Mouse (Mus musculus) midbrain, embryonic 14.5 days (tissue): ENCODE measurements around the gene Hipk4. TPM values are rescaled to one million over a fixed set of nuclear protein-coding genes. Genes with fewer than 3 reads are reported as not detected.
"Not testable (repeated sequence)": the region's sequence is repeated elsewhere in the genome, so short reads cannot be mapped to it uniquely, and the experiment has no call there.

Experiments
- ATAC-seq: fragments of 200-750 bp; cut with Nextera tagmentation; 2 replicates; pipeline ENCODE4 v1.8.0; 2017; ENCODE audit warnings: moderate number of reproducible peaks, moderate library complexity; ENCODE audit not compliant: low FRiP score, low TSS enrichment
- DNase-seq: peaks from one replicate; pipeline ENCODE4 v3.0.0-alpha.2; 2015
- H3K27ac ChIP-seq: fragments of 300-500 bp; sonication (generic); replicated peaks from 2 replicates; pipeline ENCODE4 v1.5.1; 2014; ENCODE audit warnings: mild to moderate bottlenecking, low read depth, low read length, moderate library complexity
- H3K27me3 ChIP-seq: fragments of 300-500 bp; sonication (generic); 2 replicates; pipeline ENCODE4 v1.6.1; 2014; ENCODE audit warnings: low read length, control low read depth, mixed read lengths; ENCODE audit not compliant: control insufficient read depth, insufficient read depth
- H3K36me3 ChIP-seq: fragments of 300-500 bp; sonication (generic); 2 replicates; pipeline ENCODE4 v1.6.1; 2014; ENCODE audit warnings: low read length, control low read depth; ENCODE audit not compliant: control insufficient read depth, insufficient read depth
- H3K4me1 ChIP-seq: fragments of 300-500 bp; sonication (generic); 2 replicates; pipeline ENCODE4 v1.6.1; 2014; ENCODE audit warnings: mild to moderate bottlenecking, antibody characterized with exemption, low read length, control low read depth; ENCODE audit not compliant: control insufficient read depth, insufficient read depth
- H3K4me2 ChIP-seq: fragments of 300-500 bp; sonication (generic); 2 replicates; pipeline ENCODE4 v1.6.1; 2014; ENCODE audit warnings: mild to moderate bottlenecking, low read length, moderate library complexity
- H3K4me3 ChIP-seq: fragments of 300-500 bp; sonication (generic); replicated peaks from 2 replicates; pipeline ENCODE4 v1.5.1; 2014; ENCODE audit warnings: low read depth, low read length
- H3K9ac ChIP-seq: fragments of 300-500 bp; sonication (generic); replicated peaks from 2 replicates; pipeline ENCODE4 v1.6.1; 2014; ENCODE audit warnings: mild to moderate bottlenecking, low read length, moderate library complexity
- H3K9me3 ChIP-seq: fragments of 300-500 bp; sonication (generic); 2 replicates; pipeline ENCODE4 v1.6.1; 2016; ENCODE audit warnings: low read length, control low read depth, mixed read lengths; ENCODE audit not compliant: control insufficient read depth
- WGBS: fragments of 180-500 bp; shearing (Covaris S2); extraction: QIAGEN DNeasy Blood & Tissue Kit; methylation state at CpG from one replicate; pipeline ENCODE4 v1.1.7; 2014; 5-methylcytosine and 5-hydroxymethylcytosine counted together
- polyA plus RNA-seq: library from polyadenylated mRNA; unstranded; fragments of >200 nt; fragmentation: Nextera tagmentation; extraction: Ambion mirVana; gene quantifications from 2 replicates; pipeline ENCODE4 v1.2.1, GENCODE M21; 2014

The Hipk4 gene
- polyA plus RNA-seq, 1 experiment from 2014 or later, result 0.43 TPM

DNA sequence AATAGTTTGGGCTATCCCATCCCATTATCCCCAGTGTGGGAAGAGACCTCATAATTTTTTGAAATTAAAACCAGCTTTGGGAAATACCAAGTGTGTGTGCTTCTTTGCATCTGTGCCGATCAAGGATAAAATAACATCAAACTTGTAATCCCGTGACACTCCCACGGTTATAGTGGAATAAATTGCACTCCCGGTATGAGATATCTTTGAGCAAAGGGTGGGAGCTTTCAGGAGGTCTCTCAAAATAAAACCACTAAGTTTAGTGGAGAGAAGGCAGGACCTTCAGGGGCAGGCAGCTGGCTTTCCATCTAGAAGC lies 32.9 kb upstream of the Hipk4 start:
- no peak for ATAC-seq
- no peak for DNase-seq
- no peaks in the 10 kb centered on the region; the same call in 1 of the 2 replicates for H3K27me3 ChIP-seq
- no peaks in the 10 kb centered on the region for H3K36me3 ChIP-seq
- peak overlapping the region; percentile 20 for H3K4me3 ChIP-seq
- 0 out of 2 replicates have a peak overlapping the region, but pooled peaks have one; percentile 26 for H3K27ac ChIP-seq
- peak overlapping the region; percentile 51 for H3K4me2 ChIP-seq
- no peaks in the 10 kb centered on the region for H3K9me3 ChIP-seq
- H3K4me1 ChIP-seq, result 0 out of 2 replicates have a peak, but pooled peaks cover 5% of the 10 kb centered on the region
- WGBS, result 43% methylated on average over 4 of the region's 4 CpGs
- peak overlapping the region; percentile 43; the same call in 1 of the 2 replicates for H3K9ac ChIP-seq

DNA sequence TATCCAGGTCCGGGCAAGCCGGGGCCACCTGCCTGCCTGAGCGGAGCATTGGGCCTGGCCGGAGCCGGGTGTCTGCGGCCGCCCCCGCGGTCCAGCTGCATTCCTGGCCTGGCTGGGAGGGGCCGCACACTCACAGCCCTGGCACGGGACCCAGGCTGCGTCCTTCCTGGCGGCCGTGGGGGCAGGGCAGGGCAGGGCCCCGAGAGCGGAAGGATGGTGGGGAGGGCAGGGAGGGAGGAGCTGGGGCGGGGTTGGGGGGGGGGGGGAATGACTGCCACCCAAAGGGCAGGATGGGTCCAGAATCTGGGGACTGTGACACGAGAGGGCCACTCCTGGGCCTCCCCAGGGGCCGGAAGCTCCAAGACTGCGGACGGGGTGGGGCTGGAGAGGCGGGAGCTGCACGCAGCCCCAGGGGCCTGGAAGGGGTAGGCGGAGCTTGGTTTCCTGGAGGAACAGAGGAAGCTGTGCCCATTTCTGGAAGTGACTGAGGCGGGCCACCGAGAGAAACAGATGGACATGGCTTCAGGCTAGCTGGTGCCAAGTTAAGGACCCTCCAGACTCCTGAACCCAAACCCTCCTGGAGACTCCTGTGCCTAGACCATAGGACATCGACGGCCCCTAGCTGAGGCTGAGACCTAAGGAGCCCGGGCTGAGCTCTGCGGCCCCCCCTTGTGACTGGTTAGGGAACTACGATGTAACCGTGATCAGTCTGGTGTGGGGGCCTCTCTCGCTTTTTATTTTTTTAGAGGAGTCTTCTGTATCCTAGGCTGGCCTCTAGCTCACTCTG lies 32.3 kb upstream of the Hipk4 start:
- Histone ChIP-seq H3K9ac (peak overlapping the region; percentile 43; the same call in 1 of the 2 replicates), H3K4me2 (peak overlapping the region; percentile 51), H3K27me3 (no peaks in the 10 kb centered on the region; the same call in 1 of the 2 replicates), H3K4me1 (0 out of 2 replicates have a peak, but pooled peaks cover 5% of the 10 kb centered on the region), H3K27ac (0 out of 2 replicates have a peak overlapping the region, but pooled peaks have one; percentile 26), H3K4me3 (peak overlapping the region; percentile 20), H3K36me3 (no peaks in the 10 kb centered on the region), H3K9me3 (no peaks in the 10 kb centered on the region)
- ATAC-seq, result no peak
- DNase-seq, result peak; percentile 73
- under 1% methylated on average over 33 of the region's 33 CpGs for WGBS

DNA sequence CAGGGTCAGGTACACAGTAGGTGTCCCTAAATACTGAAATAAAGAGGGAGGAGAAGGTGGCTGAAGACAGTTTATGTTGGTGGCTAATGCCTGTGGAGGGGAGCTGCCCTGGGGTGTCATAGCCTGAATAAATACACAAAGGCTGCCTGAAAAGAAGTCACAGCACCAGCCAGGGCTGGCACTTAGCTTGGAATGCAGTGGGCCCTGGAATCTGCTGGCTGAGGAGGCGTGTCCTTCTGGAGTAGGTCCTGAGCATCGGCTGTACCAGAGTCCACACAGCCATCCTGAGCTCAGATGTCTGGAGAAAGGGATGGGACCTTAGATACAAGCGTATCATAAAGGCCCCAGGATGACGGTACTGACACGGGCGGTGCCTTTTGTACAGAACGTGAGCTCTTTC lies 31.2 kb upstream of the Hipk4 start:
- Histone ChIP-seq H3K27ac (no peak overlapping the region), H3K4me1 (0 out of 2 replicates have a peak, but pooled peaks cover 5% of the 10 kb centered on the region), H3K9me3 (no peaks in the 10 kb centered on the region), H3K9ac (no peak overlapping the region), H3K27me3 (no peaks in the 10 kb centered on the region; the same call in 1 of the 2 replicates), H3K36me3 (no peaks in the 10 kb centered on the region), H3K4me2 (no peak overlapping the region), H3K4me3 (no peak overlapping the region)
- WGBS, result 84% methylated on average over 7 of the region's 7 CpGs
- no peak for ATAC-seq
- DNase-seq, result no peak

DNA sequence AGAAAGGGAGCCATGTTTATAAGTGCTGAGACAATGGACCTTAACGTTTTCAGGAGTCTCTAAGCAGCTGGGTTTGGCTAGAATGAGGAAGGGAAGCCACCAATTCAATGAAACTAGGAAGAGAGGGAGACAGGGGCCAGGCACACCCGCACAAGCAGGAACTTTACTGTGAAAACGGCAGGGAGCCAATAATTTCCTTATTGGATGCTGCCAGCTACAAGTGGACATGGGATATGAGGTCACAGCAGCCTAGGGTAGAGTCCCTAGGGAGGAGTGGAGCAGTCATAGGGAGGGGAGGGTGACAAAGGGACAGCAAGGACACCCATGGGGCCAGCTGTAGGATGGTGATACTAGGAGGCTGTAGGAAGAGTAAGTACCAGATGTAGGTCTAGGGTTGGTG lies 30.0 kb upstream of the Hipk4 start:
- Histone ChIP-seq H3K36me3 (no peaks in the 10 kb centered on the region), H3K27ac (no peak overlapping the region), H3K27me3 (no peaks in the 10 kb centered on the region; the same call in 1 of the 2 replicates), H3K9me3 (no peaks in the 10 kb centered on the region), H3K4me1 (0 out of 2 replicates have a peak, but pooled peaks cover 5% of the 10 kb centered on the region), H3K4me3 (no peak overlapping the region), H3K9ac (no peak overlapping the region), H3K4me2 (no peak overlapping the region)
- DNase-seq, result no peak
- WGBS, result 78% methylated on average over 3 of the region's 3 CpGs
- no peak for ATAC-seq

DNA sequence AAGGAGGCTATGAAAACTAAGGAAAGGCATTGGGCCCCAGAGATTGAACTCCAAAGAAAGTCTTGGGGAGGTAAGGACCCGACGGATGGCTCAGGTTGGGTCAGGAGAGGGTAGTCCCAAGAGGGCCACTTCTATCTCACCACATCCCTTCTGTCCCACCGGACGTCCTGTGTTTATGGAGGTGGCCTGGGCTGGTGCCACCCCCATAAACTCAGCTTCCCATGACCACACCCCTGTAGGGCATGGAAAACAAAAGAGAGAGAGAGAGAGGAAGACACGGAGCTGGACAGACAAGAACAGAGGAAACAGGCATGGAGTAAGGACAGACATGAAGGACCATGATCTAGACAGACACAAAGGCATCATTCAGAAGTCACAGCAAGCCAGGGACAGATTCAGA lies 29.6 kb upstream of the Hipk4 start:
- ATAC-seq (no peak), DNase-seq (no peak)
- no peak overlapping the region for H3K9ac ChIP-seq
- no peaks in the 10 kb centered on the region for H3K36me3 ChIP-seq
- H3K4me1 ChIP-seq, result 0 out of 2 replicates have a peak, but pooled peaks cover 5% of the 10 kb centered on the region
- H3K27ac ChIP-seq, result no peak overlapping the region
- H3K27me3 ChIP-seq, result no peaks in the 10 kb centered on the region; the same call in 1 of the 2 replicates
- H3K4me3 ChIP-seq, result no peak overlapping the region
- no peaks in the 10 kb centered on the region for H3K9me3 ChIP-seq
- H3K4me2 ChIP-seq, result no peak overlapping the region
- WGBS, result 82% methylated on average over 5 of the region's 5 CpGs

DNA sequence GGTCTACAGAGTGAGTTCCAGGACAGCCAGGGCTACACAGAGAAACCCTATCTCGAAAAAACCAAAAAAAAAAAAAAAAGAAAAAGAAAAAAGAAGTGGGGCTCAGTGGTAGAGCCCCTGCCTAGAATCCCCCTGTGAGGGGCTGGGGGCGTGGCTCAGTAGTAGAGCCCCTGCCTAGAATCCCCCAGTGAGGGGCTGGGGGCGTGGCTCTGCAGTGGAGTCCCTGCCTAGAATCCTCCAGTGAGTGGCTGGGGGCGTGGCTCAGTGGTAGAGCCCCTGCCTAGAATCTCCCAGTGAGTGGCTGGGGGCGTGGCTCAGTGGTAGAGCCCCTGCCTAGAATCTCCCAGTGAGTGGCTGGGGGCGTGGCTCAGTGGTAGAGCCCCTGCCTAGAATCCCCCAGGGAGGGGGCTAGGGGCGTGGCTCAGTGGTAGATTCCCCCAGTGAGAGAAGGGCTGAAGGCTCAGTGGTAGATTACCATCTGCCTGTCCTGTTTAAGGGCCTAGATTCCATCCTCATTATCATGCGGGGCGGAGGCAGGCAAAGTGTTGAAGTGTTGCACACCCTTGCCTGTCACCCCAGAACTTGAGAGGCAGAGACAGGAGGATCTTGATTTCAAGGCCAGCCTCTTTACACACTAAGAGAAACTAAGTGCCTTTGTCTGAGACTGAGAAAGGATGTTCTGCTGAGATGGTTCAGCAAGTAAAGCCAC lies 28.3 kb upstream of the Hipk4 start:
- H3K27ac ChIP-seq, ATAC-seq, H3K36me3 ChIP-seq, DNase-seq, H3K4me2 ChIP-seq, H3K9ac ChIP-seq, H3K9me3 ChIP-seq, H3K27me3 ChIP-seq, H3K4me3 ChIP-seq, H3K4me1 ChIP-seq: not testable (repeated sequence)
- WGBS, result 92% methylated on average over 9 of the region's 9 CpGs

DNA sequence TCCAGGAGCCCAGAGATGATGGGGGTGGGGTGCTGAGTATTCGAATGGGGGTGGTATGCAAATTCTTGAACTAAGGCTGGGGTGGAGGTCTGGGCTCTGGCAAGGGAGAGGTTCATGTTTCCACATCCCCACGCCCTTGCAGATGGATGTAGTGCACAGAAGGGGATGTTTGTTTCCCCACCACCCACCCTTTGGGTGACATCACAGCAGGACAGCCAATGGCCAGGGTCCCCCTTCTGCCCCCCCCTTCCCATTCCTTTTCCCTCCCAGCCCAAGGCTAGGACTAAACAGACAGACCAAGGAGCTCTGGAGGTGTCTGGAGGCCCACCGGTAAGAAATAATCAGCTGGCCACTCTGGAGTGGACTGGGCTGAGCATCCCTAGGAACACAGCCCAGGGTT lies 24.0 kb upstream of the Hipk4 start, which contains the start of gene Prx:
Gene Prx (plus strand): TSS at position 289 of the 400 bp plus-strand sequence.
- no peak within 1 kb of the TSS for H3K27ac ChIP-seq
- ATAC-seq (no peak), DNase-seq (no peak)
- no peaks in the 10 kb centered on the region for H3K36me3 ChIP-seq
- no peak within 1 kb of the TSS for H3K9ac ChIP-seq
- no peak within 1 kb of the TSS for H3K4me2 ChIP-seq
- WGBS, result 55% methylated on average over 3 of the region's 3 CpGs
- no peak within 1 kb of the TSS for H3K4me3 ChIP-seq
- no peaks in the 10 kb centered on the region for H3K4me1 ChIP-seq
- no peaks in the 10 kb centered on the region for H3K27me3 ChIP-seq
- H3K9me3 ChIP-seq, result no peaks in the 10 kb centered on the region

DNA sequence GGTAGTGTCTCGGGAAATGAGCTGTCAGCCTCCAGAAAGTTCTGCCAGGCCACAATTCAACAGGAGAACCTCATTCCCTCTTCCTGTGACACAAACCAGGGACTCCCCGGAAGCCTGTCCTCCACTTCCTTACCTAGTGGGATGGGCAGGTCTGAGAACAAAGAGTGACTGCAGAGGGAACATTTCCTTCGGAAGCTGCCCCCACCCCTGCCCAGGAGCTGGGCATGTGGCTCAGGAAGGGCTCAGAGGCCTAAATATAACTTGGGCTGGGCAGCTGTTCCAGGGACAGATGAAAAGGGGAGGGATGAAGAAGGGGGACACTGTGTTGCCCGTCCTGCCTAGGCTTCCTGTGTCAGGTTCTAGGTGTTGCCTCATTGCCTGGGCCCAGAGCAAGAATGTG lies 21.4 kb upstream of the Hipk4 start:
- no peak overlapping the region for H3K9ac ChIP-seq
- H3K4me2 ChIP-seq, result no peak overlapping the region
- no peaks in the 10 kb centered on the region for H3K9me3 ChIP-seq
- 70% methylated on average over 4 of the region's 4 CpGs for WGBS
- no peak overlapping the region for H3K4me3 ChIP-seq
- DNase-seq, result no peak
- H3K27me3 ChIP-seq, result no peaks in the 10 kb centered on the region
- H3K27ac ChIP-seq, result no peak overlapping the region
- no peaks in the 10 kb centered on the region for H3K36me3 ChIP-seq
- ATAC-seq, result no peak
- H3K4me1 ChIP-seq, result no peaks in the 10 kb centered on the region
